Mouse (Mus musculus) ES-Bruce4 (cell line): ENCODE data around the gene Slc43a2. TPM values are rescaled to one million over a fixed set of nuclear protein-coding genes. Genes with fewer than 3 reads are reported as not detected.

Experiments
- H3K27ac ChIP-seq: 2 replicates; pipeline ENCODE4 v1.5.1; 2012; ENCODE audit warnings: low read length, inconsistent platforms; ENCODE audit not compliant: insufficient read depth
- H3K27me3 ChIP-seq: 2 replicates; pipeline ENCODE4 v1.6.1; 2012; ENCODE audit warnings: mild to moderate bottlenecking, low read length, inconsistent platforms; ENCODE audit not compliant: control insufficient read depth, poor library complexity, insufficient read depth, severe bottlenecking
- H3K36me3 ChIP-seq: 2 replicates; pipeline ENCODE4 v1.6.1; 2012; ENCODE audit warnings: inconsistent platforms, mild to moderate bottlenecking, low read length, moderate library complexity; ENCODE audit not compliant: control insufficient read depth, poor library complexity, insufficient read depth, severe bottlenecking
- H3K4me1 ChIP-seq: one replicate; pipeline ENCODE4 v1.8.1; 2011; ENCODE audit warnings: low read length; ENCODE audit not compliant: control insufficient read depth, insufficient read depth
- H3K4me3 ChIP-seq: 2 replicates; pipeline ENCODE4 v1.5.1; 2011; ENCODE audit warnings: low read depth, mild to moderate bottlenecking, low read length
- H3K9ac ChIP-seq: 2 replicates; pipeline ENCODE4 v1.6.1; 2012; ENCODE audit warnings: low read depth, mild to moderate bottlenecking, inconsistent platforms; ENCODE audit not compliant: poor library complexity, severe bottlenecking
- H3K9me3 ChIP-seq: replicated peaks from 2 replicates; pipeline ENCODE4 v1.6.1; 2012; ENCODE audit warnings: mild to moderate bottlenecking, low read length, inconsistent platforms; ENCODE audit not compliant: control insufficient read depth, poor library complexity, insufficient read depth, severe bottlenecking
- CTCF ChIP-seq: IDR thresholded peaks from one replicate; pipeline ENCODE4 v1.8.1; 2011; ENCODE audit warnings: low read depth, low read length
- EP300 ChIP-seq: IDR thresholded peaks from 2 replicates; pipeline ENCODE4 v1.6.1; 2011; ENCODE audit warnings: low read depth, low read length; ENCODE audit not compliant: insufficient read depth
- POLR2A ChIP-seq: IDR thresholded peaks from one replicate; pipeline ENCODE4 v1.8.1; 2011; ENCODE audit warnings: low read length; ENCODE audit not compliant: insufficient read depth
- polyA plus RNA-seq: library from polyadenylated mRNA; stranded (reverse); fragments of >200 nt; gene quantifications from 2 replicates; pipeline ENCODE4 v1.2.4, GENCODE M21; 2011; ENCODE audit warnings: low read depth; ENCODE audit not compliant: missing spikeins, insufficient read depth, insufficient read length

Gene Slc43a2
- polyA plus RNA-seq, 1 experiment = 11.3 TPM

DNA sequence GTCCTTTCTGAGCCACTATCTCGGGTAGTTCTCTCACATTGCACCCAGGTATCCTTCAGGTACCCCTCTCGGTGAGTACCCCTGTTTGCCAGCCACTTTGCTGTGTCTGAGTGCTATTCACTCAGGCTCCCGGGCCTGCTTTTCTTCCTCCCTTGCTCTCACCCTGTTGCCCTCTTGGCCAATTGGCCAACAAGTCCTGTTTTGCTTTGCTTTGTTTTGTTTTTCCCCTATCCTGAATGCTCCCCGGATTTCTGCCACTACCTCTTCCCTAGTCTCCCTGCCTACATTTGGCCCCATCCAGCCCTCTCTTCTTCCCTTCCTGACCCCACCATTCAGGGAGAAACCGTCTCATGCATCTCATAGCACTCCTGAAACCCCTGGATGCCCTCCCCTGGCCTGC lies 54.5 kb downstream of the Slc43a2 start:
- H3K36me3 ChIP-seq = no peaks in the 10 kb centered on the region

DNA sequence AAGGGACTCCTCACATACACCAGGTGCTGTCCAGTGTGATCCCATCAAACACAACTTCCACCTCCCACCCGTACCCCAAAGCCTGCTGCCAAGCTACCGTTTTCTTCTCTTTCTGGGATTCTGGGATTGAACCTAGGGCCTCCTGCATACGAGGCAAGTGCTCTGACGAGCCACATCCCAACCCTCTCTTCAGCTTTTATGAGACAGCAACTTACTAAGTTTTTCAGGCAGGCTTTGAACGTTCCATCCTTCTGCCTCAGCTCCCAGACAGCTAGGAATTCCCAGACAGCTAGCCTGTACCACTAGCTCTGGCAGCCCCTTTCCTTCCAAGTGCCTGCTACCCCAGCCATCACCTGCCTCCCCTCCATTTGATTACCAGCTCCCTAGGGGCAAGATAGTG lies 55.5 kb downstream of the Slc43a2 start:
- Histone ChIP-seq H3K9me3 (no peaks in the 10 kb centered on the region), H3K4me1 (no peaks in the 10 kb centered on the region), H3K9ac (no peak overlapping the region), H3K36me3 (no peaks in the 10 kb centered on the region), H3K27me3 (no peaks in the 10 kb centered on the region), H3K27ac (no peak overlapping the region), H3K4me3 (no peak overlapping the region)
- TF ChIP-seq CTCF (no peak), EP300 (no peak), POLR2A (no peak)

More for the DNA sequence above, 54.5 kb downstream of the Slc43a2 start:
- Histone ChIP-seq H3K4me3 (no peak overlapping the region), H3K4me1 (no peaks in the 10 kb centered on the region), H3K9me3 (no peaks in the 10 kb centered on the region), H3K9ac (no peak overlapping the region), H3K27me3 (no peaks in the 10 kb centered on the region), H3K27ac (no peak overlapping the region)
- no peak for TF ChIP-seq EP300
- no peak for TF ChIP-seq POLR2A

DNA sequence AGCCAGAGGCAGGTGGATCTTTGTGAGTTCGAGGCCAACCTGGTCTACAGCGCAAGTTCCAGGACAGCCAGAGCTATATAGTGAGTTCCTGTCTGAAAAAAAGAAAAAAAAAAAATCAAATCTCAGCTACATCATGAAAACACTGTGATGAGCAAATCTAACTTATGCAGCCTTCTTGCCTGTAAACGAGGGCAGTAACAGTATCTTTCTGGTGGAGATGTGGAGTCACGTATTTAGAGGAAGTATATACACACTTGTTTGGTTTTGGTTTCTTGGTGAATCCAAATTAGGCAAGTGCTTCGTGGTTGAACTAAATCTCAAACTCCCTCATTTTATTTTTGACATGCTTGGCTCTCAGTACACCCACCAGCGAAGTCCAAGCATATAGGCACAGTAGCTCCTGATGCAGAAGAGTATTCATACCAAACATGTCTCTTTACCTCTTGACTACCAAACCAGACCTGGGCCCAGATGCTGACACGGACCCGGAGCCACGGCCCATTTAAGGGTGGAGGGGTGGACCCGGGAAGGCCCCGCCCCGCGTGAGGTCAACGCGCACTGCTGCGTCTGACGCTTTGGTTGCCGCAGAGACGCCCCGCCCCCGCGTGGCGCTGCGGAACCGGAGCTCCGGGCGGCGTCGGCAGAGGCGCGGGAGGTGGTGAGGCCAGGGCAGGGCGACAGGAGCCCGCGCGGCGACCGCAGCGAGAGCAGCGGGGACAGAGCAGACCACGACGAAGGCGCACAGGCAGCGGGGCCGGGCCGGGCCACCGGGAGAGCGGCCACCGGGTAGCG lies 56.2 kb downstream of the Slc43a2 start, which contains the start of gene Pitpna:
Gene Pitpna, plus strand, starts transcription at position 605 of the 792 bp plus-strand sequence.
- Histone ChIP-seq H3K27me3 (no peaks in the 10 kb centered on the region), H3K27ac (no peak within 1 kb of the TSS), H3K9ac (peak within 1 kb of the TSS; percentile 74), H3K9me3 (no peaks in the 10 kb centered on the region), H3K36me3 (no peaks in the 10 kb centered on the region), H3K4me1 (no peaks in the 10 kb centered on the region), H3K4me3 (peak within 1 kb of the TSS; percentile 76)
- no peak for TF ChIP-seq EP300
- TF ChIP-seq CTCF = no peak
- TF ChIP-seq POLR2A = no peak

DNA sequence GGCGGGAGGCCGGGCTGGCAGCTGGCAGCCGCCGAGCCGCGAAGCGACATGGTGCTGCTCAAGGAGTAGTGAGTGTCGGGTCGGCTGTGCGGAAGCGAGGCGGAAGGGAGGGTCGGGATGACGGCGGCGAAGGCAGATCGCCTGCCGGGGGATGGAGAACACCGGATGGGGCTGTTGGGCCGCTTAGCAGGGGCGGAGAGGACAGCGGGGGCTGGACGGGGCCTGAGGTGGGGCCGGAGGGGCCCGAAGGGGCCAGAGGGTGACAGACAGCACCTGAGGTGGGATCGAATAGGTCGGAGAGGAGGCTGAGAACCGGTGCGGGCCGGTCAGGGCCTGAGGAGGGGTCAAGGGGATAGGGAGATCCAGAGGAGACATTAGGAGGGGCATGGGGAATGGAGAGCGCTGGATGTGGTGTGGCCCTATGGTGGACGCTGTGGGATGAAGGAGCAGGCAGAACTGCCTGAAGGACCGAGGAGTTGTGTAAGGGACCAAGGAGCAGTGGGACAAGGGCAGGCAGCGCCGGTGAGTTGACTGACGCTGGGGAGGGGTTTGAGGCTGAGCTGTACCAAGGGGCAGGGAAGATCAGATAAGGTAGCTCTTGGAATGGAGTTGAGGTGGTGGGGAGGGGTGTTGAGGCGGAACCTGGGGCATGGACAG lies 56.9 kb downstream of the Slc43a2 start:
- Histone ChIP-seq H3K4me3 (peak overlapping the region; percentile 76), H3K9me3 (no peaks in the 10 kb centered on the region), H3K36me3 (no peaks in the 10 kb centered on the region), H3K27ac (no peak overlapping the region), H3K4me1 (no peaks in the 10 kb centered on the region), H3K9ac (peak overlapping the region; percentile 74), H3K27me3 (no peaks in the 10 kb centered on the region)
- TF ChIP-seq EP300 = no peak
- TF ChIP-seq POLR2A = no peak
- TF ChIP-seq CTCF = no peak

DNA sequence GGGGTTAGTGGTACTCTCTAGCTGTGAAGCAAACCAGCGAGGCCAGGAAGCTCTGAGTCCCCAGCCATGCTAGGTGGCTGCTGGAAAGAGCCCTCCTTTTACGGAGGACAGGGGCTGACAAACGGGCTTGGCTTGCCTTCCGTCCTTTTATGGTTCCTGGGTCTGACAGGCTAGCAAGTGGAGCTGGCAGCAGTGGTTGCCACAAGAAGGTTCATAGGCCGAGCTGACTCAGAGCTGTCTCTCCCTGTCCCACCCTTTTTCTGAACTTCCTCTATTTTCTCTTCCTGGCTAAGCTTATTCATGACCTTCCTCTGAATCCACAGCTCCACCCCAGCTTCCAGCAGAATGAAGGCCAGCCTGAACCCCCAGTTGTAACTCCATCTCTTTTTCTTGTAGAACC lies 61.1 kb downstream of the Slc43a2 start:
- no peaks in the 10 kb centered on the region for H3K36me3 ChIP-seq
- no peaks in the 10 kb centered on the region for H3K9me3 ChIP-seq
- H3K27me3 ChIP-seq = no peaks in the 10 kb centered on the region
- H3K4me3 ChIP-seq = no peak overlapping the region
- TF ChIP-seq POLR2A (no peak), EP300 (no peak), CTCF (no peak)
- H3K27ac ChIP-seq = no peak overlapping the region
- no peak overlapping the region for H3K9ac ChIP-seq
- no peaks in the 10 kb centered on the region for H3K4me1 ChIP-seq

DNA sequence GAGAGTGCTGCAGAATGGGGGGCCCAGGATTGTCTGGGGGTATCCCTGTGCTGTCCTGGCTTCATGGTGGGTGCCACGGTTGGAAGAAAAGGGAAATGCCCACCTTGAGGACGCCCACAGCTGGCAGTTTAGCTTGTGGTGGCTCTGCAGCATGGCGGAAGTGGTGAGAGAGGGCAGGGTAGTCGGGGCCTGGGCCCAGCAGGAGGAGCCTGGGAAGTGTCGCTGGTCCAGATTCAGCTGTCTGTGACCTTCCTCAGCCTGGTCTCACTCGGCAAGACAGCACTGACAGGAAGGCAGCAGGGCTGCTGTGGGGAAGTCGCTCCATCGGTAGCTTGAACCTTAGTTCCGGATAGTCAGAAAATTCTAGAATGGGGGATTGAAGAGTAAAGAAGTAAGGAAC lies 62.9 kb downstream of the Slc43a2 start:
- no peak for TF ChIP-seq POLR2A
- TF ChIP-seq CTCF = no peak
- TF ChIP-seq EP300 = no peak
- Histone ChIP-seq H3K4me1 (no peaks in the 10 kb centered on the region), H3K9ac (no peak overlapping the region), H3K9me3 (no peaks in the 10 kb centered on the region), H3K36me3 (peaks cover 2% of the 10 kb centered on the region; the same call in 1 of the 2 replicates), H3K4me3 (no peak overlapping the region), H3K27me3 (no peaks in the 10 kb centered on the region), H3K27ac (no peak overlapping the region)
